Mouse (Mus musculus): ENCODE results near the gene Fbrsl1. TPM values are rescaled to one million over a fixed set of nuclear protein-coding genes. Genes with fewer than 3 reads are reported as not detected.
A peak's percentile ranks its signal among the peaks of the same experiment; 100 is the strongest.
"Not testable (repeated sequence)": the region's sequence is repeated elsewhere in the genome, so short reads cannot be mapped to it uniquely, and the experiment has no call there.

Gene Fbrsl1
- polyA plus RNA-seq, 1 experiment from 2014 or later = 16.0 TPM

GRCm38 (mm10) chr5:110447720-110448435 is 425 bp downstream of the Fbrsl1 start:
- under 1% methylated on average over 97 of the region's 98 CpGs for WGBS

GRCm38 (mm10) chr5:110444509-110444908 is 3.8 kb downstream of the Fbrsl1 start:
- H3K4me2 ChIP-seq (replicated peaks) = no peak overlapping the region
- no peak for ATAC-seq (ENCODE audit: low FRiP score, low read depth)
- no peak overlapping the region for H3K4me3 ChIP-seq
- peaks cover 39% of the 10 kb centered on the region for H3K4me1 ChIP-seq
- no peaks in the 10 kb centered on the region for H3K36me3 ChIP-seq
- H3K9ac ChIP-seq = no peak overlapping the region
- no peaks in the 10 kb centered on the region for H3K9me3 ChIP-seq
- H3K27ac ChIP-seq = no peak overlapping the region
- no peaks in the 10 kb centered on the region for H3K27me3 ChIP-seq
- WGBS = 80% methylated on average over 2 of the region's 2 CpGs

More at GRCm38 (mm10) chr5:110447720-110448435, 425 bp downstream of the Fbrsl1 start:
- peak; percentile 19 for ATAC-seq (ENCODE audit: low FRiP score, low read depth)
- Histone ChIP-seq H3K36me3 (no peaks in the 10 kb centered on the region), H3K27me3 (no peaks in the 10 kb centered on the region; the same call in 1 of the 2 replicates), H3K9me3 (no peaks in the 10 kb centered on the region), H3K27ac (peak overlapping the region; percentile 48; the same call in 1 of the 2 replicates), H3K4me3 (peak overlapping the region; percentile 97), H3K4me1 (peaks cover 21% of the 10 kb centered on the region), H3K9ac (peak overlapping the region; percentile 95), H3K4me2 (replicated peaks) (peak overlapping the region; percentile 98)

GRCm38 (mm10) chr5:110442966-110443590 is 5.2 kb downstream of the Fbrsl1 start:
- H3K4me3 ChIP-seq = no peak overlapping the region
- H3K9me3 ChIP-seq = no peaks in the 10 kb centered on the region
- H3K4me2 ChIP-seq (replicated peaks) = no peak overlapping the region
- no peak overlapping the region for H3K9ac ChIP-seq
- H3K27me3 ChIP-seq = no peaks in the 10 kb centered on the region
- H3K4me1 ChIP-seq = peaks cover 53% of the 10 kb centered on the region
- ATAC-seq (ENCODE audit: low FRiP score, low read depth) = no peak
- no peaks in the 10 kb centered on the region for H3K36me3 ChIP-seq
- WGBS = 90% methylated on average over 3 of the region's 3 CpGs
- no peak overlapping the region for H3K27ac ChIP-seq

- H3K9me3 ChIP-seq = no peaks in the 10 kb centered on the region
- no peak for ATAC-seq (ENCODE audit: low FRiP score, low read depth)
- no peaks in the 10 kb centered on the region for H3K36me3 ChIP-seq
- WGBS = 69% methylated on average over 3 of the region's 3 CpGs
- H3K4me3 ChIP-seq = no peak overlapping the region
- peaks cover 48% of the 10 kb centered on the region for H3K4me1 ChIP-seq
- no peak overlapping the region for H3K9ac ChIP-seq
- H3K4me2 ChIP-seq (replicated peaks) = no peak overlapping the region
- no peak overlapping the region for H3K27ac ChIP-seq
- no peaks in the 10 kb centered on the region for H3K27me3 ChIP-seq
These were observed 8.6 kb downstream of the Fbrsl1 start for GRCm38 (mm10) chr5:110439565-110440310.

GRCm38 (mm10) chr5:110438591-110438990 is 9.7 kb downstream of the Fbrsl1 start:
- Histone ChIP-seq H3K9ac (no peak overlapping the region), H3K4me2 (replicated peaks) (no peak overlapping the region), H3K4me1 (peaks cover 46% of the 10 kb centered on the region), H3K27ac (no peak overlapping the region), H3K4me3 (no peak overlapping the region), H3K27me3 (no peaks in the 10 kb centered on the region), H3K36me3 (no peaks in the 10 kb centered on the region), H3K9me3 (no peaks in the 10 kb centered on the region)
- no peak for ATAC-seq (ENCODE audit: low FRiP score, low read depth)
- WGBS = 69% methylated on average over 3 of the region's 3 CpGs

- no peak overlapping the region for H3K4me2 ChIP-seq (replicated peaks)
- 53% methylated on average over 6 of the region's 6 CpGs for WGBS
- H3K27ac ChIP-seq = no peak overlapping the region
- ATAC-seq (ENCODE audit: low FRiP score, low read depth) = no peak
- H3K4me1 ChIP-seq = peaks cover 46% of the 10 kb centered on the region
- peaks cover 3% of the 10 kb centered on the region for H3K36me3 ChIP-seq
- H3K4me3 ChIP-seq = no peak overlapping the region
- H3K9me3 ChIP-seq = no peaks in the 10 kb centered on the region
- H3K27me3 ChIP-seq = no peaks in the 10 kb centered on the region
- no peak overlapping the region for H3K9ac ChIP-seq
These were observed 10.6 kb downstream of the Fbrsl1 start for GRCm38 (mm10) chr5:110437632-110438261.

- H3K4me2 ChIP-seq (replicated peaks); H3K9ac ChIP-seq; H3K27ac ChIP-seq; H3K27me3 ChIP-seq; H3K4me3 ChIP-seq; H3K9me3 ChIP-seq; ATAC-seq (ENCODE audit: low FRiP score, low read depth): not testable (repeated sequence)
- peaks cover 45% of the 10 kb centered on the region for H3K4me1 ChIP-seq
- WGBS = 63% methylated on average over 5 of the region's 5 CpGs
- peaks cover 18% of the 10 kb centered on the region for H3K36me3 ChIP-seq
These were observed 12.1 kb downstream of the Fbrsl1 start for GRCm38 (mm10) chr5:110436166-110436565.

- Histone ChIP-seq H3K36me3 (peaks cover 30% of the 10 kb centered on the region), H3K27me3 (no peaks in the 10 kb centered on the region), H3K4me1 (peaks cover 31% of the 10 kb centered on the region), H3K4me2 (replicated peaks) (no peak overlapping the region), H3K4me3 (no peak overlapping the region), H3K27ac (no peak overlapping the region), H3K9me3 (no peaks in the 10 kb centered on the region), H3K9ac (no peak overlapping the region)
- no peak for ATAC-seq (ENCODE audit: low FRiP score, low read depth)
These were observed 13.5 kb downstream of the Fbrsl1 start for GRCm38 (mm10) chr5:110434816-110435215.

- Histone ChIP-seq H3K4me1 (no peaks in the 10 kb centered on the region), H3K36me3 (peaks cover 31% of the 10 kb centered on the region), H3K4me2 (replicated peaks) (no peak overlapping the region), H3K9me3 (no peaks in the 10 kb centered on the region), H3K27ac (no peak overlapping the region), H3K4me3 (no peak overlapping the region), H3K9ac (no peak overlapping the region), H3K27me3 (no peaks in the 10 kb centered on the region)
- ATAC-seq (ENCODE audit: low FRiP score, low read depth) = peak; percentile 72; the same call in 1 of the 2 replicates
- WGBS = 38% methylated on average over 9 of the region's 9 CpGs
These were observed 19.3 kb downstream of the Fbrsl1 start for GRCm38 (mm10) chr5:110429045-110429444.

GRCm38 (mm10) chr5:110428290-110428689 is 20.0 kb downstream of the Fbrsl1 start:
- no peak overlapping the region for H3K27ac ChIP-seq
- 82% methylated on average over 3 of the region's 3 CpGs for WGBS
- no peaks in the 10 kb centered on the region for H3K9me3 ChIP-seq
- H3K36me3 ChIP-seq = peaks cover 32% of the 10 kb centered on the region
- H3K9ac ChIP-seq = no peak overlapping the region
- H3K4me1 ChIP-seq = no peaks in the 10 kb centered on the region
- H3K4me3 ChIP-seq = no peak overlapping the region
- H3K27me3 ChIP-seq = no peaks in the 10 kb centered on the region
- no peak overlapping the region for H3K4me2 ChIP-seq (replicated peaks)
- no peak for ATAC-seq (ENCODE audit: low FRiP score, low read depth)

GRCm38 (mm10) chr5:110425187-110425586 is 23.1 kb downstream of the Fbrsl1 start:
- Histone ChIP-seq H3K9ac (no peak overlapping the region), H3K4me1 (0 out of 2 replicates have a peak, but pooled peaks cover 7% of the 10 kb centered on the region), H3K36me3 (0 out of 2 replicates have a peak, but pooled peaks cover 7% of the 10 kb centered on the region), H3K4me2 (replicated peaks) (no peak overlapping the region), H3K9me3 (no peaks in the 10 kb centered on the region), H3K27me3 (no peaks in the 10 kb centered on the region), H3K4me3 (no peak overlapping the region), H3K27ac (no peak overlapping the region)
- 76% methylated on average over 4 of the region's 4 CpGs for WGBS
- ATAC-seq (ENCODE audit: low FRiP score, low read depth) = no peak

- H3K9me3 ChIP-seq = no peaks in the 10 kb centered on the region
- no peaks in the 10 kb centered on the region for H3K27me3 ChIP-seq
- H3K4me1 ChIP-seq = 0 out of 2 replicates have a peak, but pooled peaks cover 9% of the 10 kb centered on the region
- 0 out of 2 replicates have a peak, but pooled peaks cover 3% of the 10 kb centered on the region for H3K36me3 ChIP-seq
- WGBS = 83% methylated on average over 5 of the region's 5 CpGs
- no peak for ATAC-seq (ENCODE audit: low FRiP score, low read depth)
- no peak overlapping the region for H3K4me2 ChIP-seq (replicated peaks)
- no peak overlapping the region for H3K9ac ChIP-seq
- H3K4me3 ChIP-seq = no peak overlapping the region
- H3K27ac ChIP-seq = no peak overlapping the region
These were observed 24.1 kb downstream of the Fbrsl1 start for GRCm38 (mm10) chr5:110424204-110424603.
